Mouse (Mus musculus) stomach, embryonic 15.5 days (tissue): ENCODE results near the gene Nomo1. TPM values are rescaled to one million over a fixed set of nuclear protein-coding genes. Genes with fewer than 3 reads are reported as not detected.

Source experiments
- ATAC-seq: fragments of 200-750 bp; cut with Nextera tagmentation; 2 replicates; pipeline ENCODE4 v1.8.0; 2017; ENCODE audit warnings: low read depth, moderate number of reproducible peaks, moderate TSS enrichment; ENCODE audit not compliant: insufficient read depth, low FRiP score
- H3K27ac ChIP-seq: fragments of 300-500 bp; sonication (generic); 2 replicates; pipeline ENCODE4 v1.5.1; 2015; ENCODE audit warnings: mild to moderate bottlenecking, inconsistent platforms
- H3K27me3 ChIP-seq: fragments of 300-500 bp; sonication (generic); replicated peaks from 2 replicates; pipeline ENCODE4 v1.6.1; 2015; ENCODE audit warnings: inconsistent platforms
- H3K36me3 ChIP-seq: fragments of 300-500 bp; sonication (generic); 2 replicates; pipeline ENCODE4 v1.6.1; 2015; ENCODE audit warnings: inconsistent platforms
- H3K4me1 ChIP-seq: fragments of 300-500 bp; sonication (generic); 2 replicates; pipeline ENCODE4 v1.6.1; 2015; ENCODE audit warnings: inconsistent platforms
- H3K4me2 ChIP-seq: fragments of 300-500 bp; sonication (generic); 2 replicates; pipeline ENCODE4 v1.6.1; 2015; ENCODE audit warnings: mild to moderate bottlenecking, inconsistent platforms
- H3K4me3 ChIP-seq: fragments of 300-500 bp; sonication (generic); replicated peaks from 2 replicates; pipeline ENCODE4 v1.5.1; 2015; ENCODE audit warnings: inconsistent platforms
- H3K9ac ChIP-seq: fragments of 300-500 bp; sonication (generic); 2 replicates; pipeline ENCODE4 v1.6.1; 2015; ENCODE audit warnings: inconsistent platforms
- H3K9me3 ChIP-seq: fragments of 300-500 bp; sonication (generic); 2 replicates; pipeline ENCODE4 v1.6.1; 2016; ENCODE audit warnings: inconsistent platforms
- WGBS: fragments of 180-500 bp; shearing (Covaris S2); methylation state at CpG from one replicate; pipeline ENCODE4 v1.1.7; 2015; 5-methylcytosine and 5-hydroxymethylcytosine counted together
- polyA plus RNA-seq: library from polyadenylated mRNA; unstranded; fragments of >200 nt; fragmentation: Nextera tagmentation; extraction: Ambion mirVana; gene quantifications from 2 replicates; pipeline ENCODE4 v1.2.1, GENCODE M21; 2015

The Nomo1 gene
- polyA plus RNA-seq, 1 experiment from 2014 or later = 44.7 TPM

GRCm38 (mm10) chr7:46105484-46105883, 72.0 kb downstream of the Nomo1 start:
- Histone ChIP-seq H3K9ac (no peak overlapping the region), H3K27me3 (no peaks in the 10 kb centered on the region), H3K4me1 (no peaks in the 10 kb centered on the region), H3K4me2 (no peak overlapping the region), H3K9me3 (no peaks in the 10 kb centered on the region), H3K36me3 (no peaks in the 10 kb centered on the region), H3K4me3 (no peak overlapping the region), H3K27ac (no peak overlapping the region)
- no peak for ATAC-seq
- WGBS = 92% methylated on average over 7 of the region's 7 CpGs

- H3K27ac ChIP-seq = no peak overlapping the region
- no peaks in the 10 kb centered on the region for H3K9me3 ChIP-seq
- no peak overlapping the region for H3K4me2 ChIP-seq
- no peak overlapping the region for H3K4me3 ChIP-seq
- H3K27me3 ChIP-seq = no peaks in the 10 kb centered on the region
- H3K4me1 ChIP-seq = no peaks in the 10 kb centered on the region
- no peak for ATAC-seq
- no peak overlapping the region for H3K9ac ChIP-seq
- no peaks in the 10 kb centered on the region for H3K36me3 ChIP-seq
- 69% methylated on average over 3 of the region's 3 CpGs for WGBS
Measured at GRCm38 (mm10) chr7:46110079-46110478, 76.6 kb downstream of the Nomo1 start.

- 69% methylated on average over 15 of the region's 15 CpGs for WGBS
- H3K27me3 ChIP-seq = no peaks in the 10 kb centered on the region
- no peak overlapping the region for H3K4me2 ChIP-seq
- no peaks in the 10 kb centered on the region for H3K4me1 ChIP-seq
- H3K4me3 ChIP-seq = no peak overlapping the region
- no peaks in the 10 kb centered on the region for H3K9me3 ChIP-seq
- H3K27ac ChIP-seq = no peak overlapping the region
- H3K36me3 ChIP-seq = no peaks in the 10 kb centered on the region
- H3K9ac ChIP-seq = no peak overlapping the region
- no peak for ATAC-seq
Measured at GRCm38 (mm10) chr7:46111212-46111817, 77.8 kb downstream of the Nomo1 start.

GRCm38 (mm10) chr7:46111938-46112337, 78.4 kb downstream of the Nomo1 start:
- Histone ChIP-seq H3K27me3 (no peaks in the 10 kb centered on the region), H3K36me3 (no peaks in the 10 kb centered on the region), H3K9me3 (no peaks in the 10 kb centered on the region), H3K4me1 (no peaks in the 10 kb centered on the region), H3K9ac (no peak overlapping the region), H3K4me2 (no peak overlapping the region), H3K4me3 (no peak overlapping the region), H3K27ac (no peak overlapping the region)
- no peak for ATAC-seq
- whole genome bisulfite sequencing = 76% methylated on average over 6 of the region's 6 CpGs

- no peaks in the 10 kb centered on the region for H3K27me3 ChIP-seq
- no peaks in the 10 kb centered on the region for H3K4me1 ChIP-seq
- ATAC-seq = no peak; the same call in 1 of the 2 replicates
- H3K27ac ChIP-seq = no peak overlapping the region
- H3K4me2 ChIP-seq = no peak overlapping the region
- 50% methylated on average over 3 of the region's 3 CpGs for WGBS
- no peak overlapping the region for H3K4me3 ChIP-seq
- H3K9ac ChIP-seq = no peak overlapping the region
- H3K36me3 ChIP-seq = no peaks in the 10 kb centered on the region
- H3K9me3 ChIP-seq = no peaks in the 10 kb centered on the region
Measured at GRCm38 (mm10) chr7:46113435-46113834, 79.9 kb downstream of the Nomo1 start.

- H3K9ac ChIP-seq = no peak overlapping the region
- no peak overlapping the region for H3K27ac ChIP-seq
- H3K36me3 ChIP-seq = no peaks in the 10 kb centered on the region
- no peaks in the 10 kb centered on the region for H3K4me1 ChIP-seq
- no peaks in the 10 kb centered on the region for H3K9me3 ChIP-seq
- no peak overlapping the region for H3K4me3 ChIP-seq
- H3K27me3 ChIP-seq = no peaks in the 10 kb centered on the region
- 46% methylated on average over 10 of the region's 10 CpGs for WGBS
- H3K4me2 ChIP-seq = no peak overlapping the region
- ATAC-seq = no peak; the same call in 1 of the 2 replicates
Measured at GRCm38 (mm10) chr7:46116118-46116581, 82.7 kb downstream of the Nomo1 start.

- H3K4me3 ChIP-seq = no peak overlapping the region
- H3K27ac ChIP-seq = no peak overlapping the region
- ATAC-seq = no peak
- WGBS = 92% methylated on average over 16 of the region's 16 CpGs
- no peaks in the 10 kb centered on the region for H3K27me3 ChIP-seq
- no peaks in the 10 kb centered on the region for H3K36me3 ChIP-seq
- no peak overlapping the region for H3K4me2 ChIP-seq
- H3K9me3 ChIP-seq = no peaks in the 10 kb centered on the region
- H3K9ac ChIP-seq = no peak overlapping the region
- no peaks in the 10 kb centered on the region for H3K4me1 ChIP-seq
Measured at GRCm38 (mm10) chr7:46117035-46117434, 83.5 kb downstream of the Nomo1 start.

- H3K4me3 ChIP-seq = no peak overlapping the region
- peaks cover 9% of the 10 kb centered on the region; the same call in 1 of the 2 replicates for H3K4me1 ChIP-seq
- 8% methylated on average over 4 of the region's 4 CpGs for WGBS
- no peak overlapping the region for H3K9ac ChIP-seq
- peak; percentile 91 for ATAC-seq
- peak overlapping the region; percentile 76; the same call in 1 of the 2 replicates for H3K27ac ChIP-seq
- H3K27me3 ChIP-seq = no peaks in the 10 kb centered on the region
- H3K9me3 ChIP-seq = no peaks in the 10 kb centered on the region
- no peak overlapping the region for H3K4me2 ChIP-seq
- no peaks in the 10 kb centered on the region for H3K36me3 ChIP-seq
Measured at GRCm38 (mm10) chr7:46122964-46123363, 89.5 kb downstream of the Nomo1 start.

GRCm38 (mm10) chr7:46124460-46124859, 91.0 kb downstream of the Nomo1 start:
- no peaks in the 10 kb centered on the region for H3K27me3 ChIP-seq
- H3K9me3 ChIP-seq = no peaks in the 10 kb centered on the region
- no peak for ATAC-seq
- WGBS = 55% methylated on average over 6 of the region's 6 CpGs
- H3K4me2 ChIP-seq = no peak overlapping the region
- no peak overlapping the region for H3K9ac ChIP-seq
- no peak overlapping the region for H3K4me3 ChIP-seq
- no peaks in the 10 kb centered on the region for H3K36me3 ChIP-seq
- H3K4me1 ChIP-seq = peaks cover 9% of the 10 kb centered on the region; the same call in 1 of the 2 replicates
- H3K27ac ChIP-seq = no peak overlapping the region

GRCm38 (mm10) chr7:46125340-46125739, 91.8 kb downstream of the Nomo1 start:
- H3K27ac ChIP-seq = no peak overlapping the region
- WGBS = 80% methylated on average over 11 of the region's 11 CpGs
- H3K36me3 ChIP-seq = no peaks in the 10 kb centered on the region
- no peak overlapping the region for H3K4me2 ChIP-seq
- H3K4me1 ChIP-seq = peaks cover 9% of the 10 kb centered on the region
- H3K9ac ChIP-seq = no peak overlapping the region
- H3K27me3 ChIP-seq = no peaks in the 10 kb centered on the region
- no peaks in the 10 kb centered on the region for H3K9me3 ChIP-seq
- no peak overlapping the region for H3K4me3 ChIP-seq
- ATAC-seq = no peak

GRCm38 (mm10) chr7:46128196-46128595, 94.7 kb downstream of the Nomo1 start:
- no peak for ATAC-seq
- 28% methylated on average over 7 of the region's 7 CpGs for WGBS
- Histone ChIP-seq H3K9me3 (no peaks in the 10 kb centered on the region), H3K4me3 (no peak overlapping the region), H3K27ac (peak overlapping the region; percentile 17; the same call in 1 of the 2 replicates), H3K4me2 (no peak overlapping the region), H3K27me3 (no peaks in the 10 kb centered on the region), H3K36me3 (no peaks in the 10 kb centered on the region), H3K4me1 (peaks cover 14% of the 10 kb centered on the region), H3K9ac (no peak overlapping the region)

- 37% methylated on average over 7 of the region's 7 CpGs for WGBS
- Histone ChIP-seq H3K4me3 (no peak overlapping the region), H3K9me3 (no peaks in the 10 kb centered on the region), H3K36me3 (no peaks in the 10 kb centered on the region), H3K27ac (no peak overlapping the region), H3K4me1 (peaks cover 14% of the 10 kb centered on the region), H3K9ac (no peak overlapping the region), H3K27me3 (no peaks in the 10 kb centered on the region), H3K4me2 (no peak overlapping the region)
- no peak for ATAC-seq
Measured at GRCm38 (mm10) chr7:46129463-46130179, 96.1 kb downstream of the Nomo1 start.
